Mouse (Mus musculus) cortical plate, adult 2 months (tissue): Measurements from ENCODE around the gene Kdm4b. TPM values are rescaled to one million over a fixed set of nuclear protein-coding genes. Genes with fewer than 3 reads are reported as not detected.
A peak's percentile ranks its signal among the peaks of the same experiment; 100 is the strongest.

ENCODE experiments used
- H3K27ac ChIP-seq: fragments of 200-500 bp; 2 replicates; pipeline ENCODE4 v1.5.1; 2012; ENCODE audit warnings: low read length, control low read depth, inconsistent platforms; ENCODE audit not compliant: insufficient read depth
- H3K4me1 ChIP-seq: fragments of 200-500 bp; 2 replicates; pipeline ENCODE4 v1.6.1; 2011; ENCODE audit warnings: low read length; ENCODE audit not compliant: control insufficient read depth, insufficient read depth
- H3K4me3 ChIP-seq: fragments of 200-500 bp; 2 replicates; pipeline ENCODE4 v1.5.1; 2011; ENCODE audit warnings: mild to moderate bottlenecking, low read length, control low read depth; ENCODE audit not compliant: insufficient read depth
- CTCF ChIP-seq: fragments of 200-500 bp; IDR thresholded peaks from 2 replicates; pipeline ENCODE4 v1.5.1; 2011; ENCODE audit warnings: mild to moderate bottlenecking, control low read depth, low read length; ENCODE audit not compliant: insufficient read depth; ENCODE audit errors: extremely low read depth
- POLR2A ChIP-seq: fragments of 200-500 bp; IDR thresholded peaks from 2 replicates; pipeline ENCODE4 v1.6.1; 2011; ENCODE audit warnings: mild to moderate bottlenecking, low read length, control low read depth; ENCODE audit not compliant: insufficient read depth; ENCODE audit errors: extremely low read depth
- polyA plus RNA-seq: library from polyadenylated mRNA; depleted of rRNA; stranded (reverse); fragments of >200 nt; gene quantifications from 2 replicates; pipeline ENCODE4 v1.2.3, GENCODE M21; 2012

Kdm4b gene
- polyA plus RNA-seq, 1 experiment: 43.5 TPM

DNA sequence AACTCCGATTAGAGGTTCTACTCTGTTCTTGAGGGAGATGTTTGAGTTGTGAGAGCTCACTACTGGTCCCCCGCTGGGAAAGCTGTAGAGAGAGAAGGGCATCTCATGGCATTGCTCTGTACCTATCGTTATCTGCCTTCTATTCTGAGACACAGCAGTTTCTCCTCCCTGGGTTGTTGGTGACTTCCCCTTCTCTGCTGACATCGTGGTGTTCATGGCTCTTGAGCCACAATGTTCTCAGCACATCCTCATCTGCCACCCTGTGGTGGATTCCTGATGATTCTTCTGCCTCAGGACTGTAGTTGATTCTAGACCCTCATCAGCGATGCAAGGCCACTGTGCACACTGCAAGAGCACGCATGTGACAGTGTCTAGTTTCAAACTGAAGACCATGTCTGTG lies 11.9 kb downstream of the Kdm4b start:
- peaks cover 9% of the 10 kb centered on the region for H3K4me1 ChIP-seq
- TF ChIP-seq POLR2A (no peak), CTCF (no peak)
- no peak overlapping the region for H3K27ac ChIP-seq
- H3K4me3 ChIP-seq: no peak overlapping the region

DNA sequence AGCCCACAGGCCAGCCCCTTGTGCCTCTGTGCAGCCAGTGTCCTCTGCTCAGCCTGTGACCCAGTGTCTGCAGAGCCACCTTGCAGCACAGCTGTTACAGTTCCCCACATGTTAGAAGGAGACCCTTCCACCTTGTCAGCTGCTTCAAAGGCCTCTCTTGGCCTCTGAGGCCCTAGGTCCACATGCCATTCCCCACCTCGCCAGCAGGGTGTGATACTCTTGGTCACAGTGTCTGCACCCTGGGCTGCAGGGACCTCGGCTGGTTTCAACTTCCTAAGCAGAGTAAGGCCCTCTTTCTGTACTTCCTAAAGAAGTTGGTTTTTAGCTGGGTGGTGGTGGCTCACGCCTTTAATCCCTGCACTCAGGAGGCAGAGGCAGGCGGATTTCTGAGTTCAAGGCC lies 13.0 kb downstream of the Kdm4b start:
- no peak for TF ChIP-seq POLR2A
- 0 out of 2 replicates have a peak, but pooled peaks have one; percentile 15 for TF ChIP-seq CTCF
- no peak overlapping the region for H3K27ac ChIP-seq

DNA sequence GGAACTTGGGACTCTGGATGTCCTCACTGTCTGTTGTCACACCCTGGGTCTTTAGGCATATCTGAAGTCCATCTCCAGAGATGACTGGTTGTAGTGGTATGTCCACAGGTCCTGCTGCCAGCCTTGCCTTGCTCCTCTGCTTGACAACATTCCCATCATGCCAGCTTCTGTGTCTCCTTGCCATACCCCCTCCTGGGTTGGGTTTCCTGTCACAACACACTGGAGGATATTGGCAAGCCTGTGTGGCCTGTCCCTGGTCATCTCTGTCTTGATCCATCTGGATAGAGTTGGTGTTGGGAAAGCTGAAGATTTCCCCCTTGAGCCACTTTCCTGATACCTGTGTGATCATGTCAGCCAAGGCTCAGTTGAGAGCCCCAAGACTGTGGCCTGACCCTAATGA lies 14.9 kb downstream of the Kdm4b start:
- Histone ChIP-seq H3K27ac (no peak overlapping the region), H3K4me3 (no peak overlapping the region), H3K4me1 (peaks cover 7% of the 10 kb centered on the region)
- TF ChIP-seq CTCF (no peak), POLR2A (no peak)

More for the DNA sequence above, 13.0 kb downstream of the Kdm4b start:
- H3K4me3 ChIP-seq: no peak overlapping the region
- H3K4me1 ChIP-seq: peaks cover 9% of the 10 kb centered on the region

DNA sequence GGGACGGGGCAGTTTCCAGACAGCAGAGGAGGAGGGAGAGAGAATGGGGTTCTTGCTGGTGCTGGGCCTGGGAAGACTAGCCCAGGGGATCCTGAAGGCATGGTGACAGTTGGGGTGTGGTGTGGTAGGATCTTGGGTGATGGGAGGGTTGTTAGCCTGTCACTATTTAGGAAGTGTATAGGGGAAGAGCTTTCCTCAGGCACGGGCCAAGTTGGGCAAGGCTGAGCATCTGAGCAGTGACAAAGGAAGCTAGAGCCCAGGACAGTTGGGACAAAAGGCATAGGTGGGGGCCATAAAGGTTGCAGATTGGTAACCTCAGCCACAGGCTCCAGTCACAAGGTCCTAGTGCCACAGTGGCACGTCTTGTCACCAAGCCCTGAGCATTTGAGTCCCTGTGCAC lies 17.6 kb downstream of the Kdm4b start:
- no peak for TF ChIP-seq POLR2A
- TF ChIP-seq CTCF: no peak
- Histone ChIP-seq H3K27ac (no peak overlapping the region), H3K4me3 (no peak overlapping the region), H3K4me1 (peaks cover 2% of the 10 kb centered on the region)

DNA sequence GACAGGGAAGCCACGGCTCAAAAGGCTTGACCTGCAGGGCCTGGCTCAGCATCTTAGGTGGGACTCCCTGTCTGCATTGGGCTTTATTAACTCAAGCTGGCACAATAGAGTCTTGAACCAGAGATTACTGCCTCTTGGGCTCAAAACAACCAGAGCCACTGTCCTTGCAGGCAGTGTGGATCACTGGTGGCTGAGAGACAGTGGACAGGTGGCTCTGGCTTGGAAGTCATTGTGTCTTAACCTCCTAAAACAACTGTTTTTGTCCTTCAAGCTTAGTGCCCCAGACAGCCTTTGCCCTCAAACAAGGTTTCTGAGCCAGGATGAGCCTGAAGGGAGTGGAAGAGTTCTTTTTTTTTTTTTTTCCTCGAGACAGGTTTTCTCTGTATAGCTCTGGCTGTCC lies 19.5 kb downstream of the Kdm4b start:
- H3K27ac ChIP-seq: no peak overlapping the region
- no peak overlapping the region for H3K4me3 ChIP-seq
- no peak for TF ChIP-seq POLR2A
- TF ChIP-seq CTCF: no peak
- H3K4me1 ChIP-seq: peaks cover 2% of the 10 kb centered on the region; the same call in 1 of the 2 replicates

DNA sequence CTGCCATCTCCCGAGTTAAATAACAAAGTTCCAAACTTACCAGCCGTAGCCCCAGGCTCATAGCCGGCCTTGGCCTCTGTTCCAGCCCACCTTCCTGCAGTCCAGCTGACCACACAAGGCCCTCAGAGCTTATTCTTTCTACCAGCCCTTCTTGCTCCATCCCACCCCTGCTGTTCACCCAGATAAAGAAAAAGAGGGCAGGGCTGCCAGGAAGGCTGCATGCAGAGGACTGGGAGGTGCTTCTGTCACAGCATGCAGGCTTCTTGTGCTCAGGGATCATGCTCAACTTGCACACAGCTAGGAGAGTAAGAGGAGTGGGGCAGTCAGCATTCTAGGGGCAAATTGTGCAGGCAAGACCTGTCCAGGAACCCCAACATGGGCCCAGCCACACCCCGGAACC lies 22.3 kb downstream of the Kdm4b start:
- H3K4me3 ChIP-seq: no peak overlapping the region
- H3K4me1 ChIP-seq: no peaks in the 10 kb centered on the region
- H3K27ac ChIP-seq: no peak overlapping the region
- TF ChIP-seq POLR2A (no peak), CTCF (no peak)

DNA sequence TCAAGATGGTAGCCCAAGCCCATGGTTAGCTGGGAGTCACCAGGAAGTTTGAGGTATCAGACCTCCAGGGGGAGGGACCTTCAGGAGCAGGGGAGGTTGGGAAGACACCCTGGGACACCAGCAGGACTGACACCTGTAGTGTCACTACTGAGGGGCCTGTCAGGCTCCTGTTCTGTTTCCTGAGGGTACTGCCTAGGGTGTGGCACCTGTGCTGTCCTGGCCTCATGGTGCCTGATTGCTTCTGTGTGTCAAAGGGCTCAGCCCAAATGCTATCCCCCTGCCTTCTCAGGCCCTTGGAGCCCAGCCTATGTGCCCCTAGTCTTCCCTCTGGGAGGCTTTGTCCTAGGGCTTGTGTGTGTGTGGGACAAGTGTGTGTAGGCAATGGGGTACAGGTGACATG lies 22.7 kb downstream of the Kdm4b start:
- TF ChIP-seq POLR2A: no peak
- no peak for TF ChIP-seq CTCF
- Histone ChIP-seq H3K27ac (no peak overlapping the region), H3K4me1 (no peaks in the 10 kb centered on the region), H3K4me3 (no peak overlapping the region)

DNA sequence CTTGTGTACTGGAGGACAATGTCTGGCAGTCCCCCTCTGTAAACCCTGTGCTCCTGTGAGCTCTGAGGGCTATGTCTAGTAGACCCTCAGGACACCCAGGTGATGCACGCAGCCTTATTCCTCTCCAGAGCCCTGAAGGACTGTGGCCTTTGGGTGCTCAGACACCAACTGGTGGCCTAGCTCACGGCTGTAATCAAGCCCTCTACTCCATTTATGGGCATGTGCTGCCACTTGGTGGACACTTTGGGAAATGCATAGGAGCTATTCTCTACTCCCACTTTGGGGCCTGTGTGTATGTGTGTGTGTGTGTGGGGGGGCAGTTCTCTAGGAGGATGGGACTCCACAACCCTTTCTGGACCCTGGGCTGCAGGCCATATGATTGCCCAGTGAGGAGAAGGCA lies 24.8 kb downstream of the Kdm4b start:
- Histone ChIP-seq H3K4me3 (no peak overlapping the region), H3K27ac (no peak overlapping the region), H3K4me1 (no peaks in the 10 kb centered on the region)
- no peak for TF ChIP-seq POLR2A
- TF ChIP-seq CTCF: peak; percentile 89

DNA sequence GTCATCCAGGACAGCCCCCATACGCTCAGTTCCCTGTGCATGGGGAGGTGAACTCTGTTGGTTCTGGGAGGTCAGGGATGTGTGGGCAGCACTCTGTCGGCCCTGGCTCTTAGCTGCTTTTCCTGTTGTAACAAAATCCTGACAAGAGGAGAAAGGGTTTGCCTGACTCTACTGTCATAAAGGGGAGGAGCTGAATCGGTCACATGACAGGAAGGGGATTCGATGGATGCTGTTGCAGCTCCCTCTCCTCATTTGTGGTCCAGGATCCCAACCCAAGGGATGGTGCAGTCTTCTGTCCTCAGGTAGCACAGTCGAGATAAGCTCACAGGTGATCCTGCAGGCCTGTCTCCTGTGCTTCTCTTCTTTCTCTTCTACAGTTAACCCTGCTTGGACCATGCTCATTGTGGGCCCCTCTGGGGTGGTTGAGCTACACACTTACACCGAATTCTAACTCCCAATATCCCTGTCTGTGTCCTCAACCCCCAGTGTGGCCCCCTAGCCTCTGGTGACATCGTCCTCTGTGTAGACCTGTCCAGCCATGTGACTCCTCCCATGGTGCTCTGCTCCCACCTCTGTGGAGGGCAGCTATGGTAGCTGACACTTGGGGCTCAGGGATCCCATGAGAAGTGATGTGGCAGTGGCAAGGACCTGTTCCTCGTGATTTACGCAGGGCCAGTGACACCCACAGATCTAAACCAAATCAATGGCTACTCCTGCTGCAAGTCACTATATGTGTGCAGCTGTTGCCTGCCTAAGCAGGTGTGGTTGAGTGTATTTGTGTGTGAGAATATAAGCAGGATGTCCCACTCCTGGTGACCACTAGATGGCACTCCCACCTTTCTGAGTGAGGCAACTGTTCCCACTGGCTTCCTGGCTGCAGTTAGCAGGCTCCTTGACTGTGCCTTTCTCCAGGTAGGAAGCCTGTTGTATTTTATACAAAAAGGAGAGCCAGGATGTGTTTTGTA lies 31.3 kb downstream of the Kdm4b start:
- H3K27ac ChIP-seq: no peak overlapping the region
- TF ChIP-seq CTCF (peak; percentile 99), POLR2A (no peak)
- no peak overlapping the region for H3K4me3 ChIP-seq
- H3K4me1 ChIP-seq: peaks cover 19% of the 10 kb centered on the region

DNA sequence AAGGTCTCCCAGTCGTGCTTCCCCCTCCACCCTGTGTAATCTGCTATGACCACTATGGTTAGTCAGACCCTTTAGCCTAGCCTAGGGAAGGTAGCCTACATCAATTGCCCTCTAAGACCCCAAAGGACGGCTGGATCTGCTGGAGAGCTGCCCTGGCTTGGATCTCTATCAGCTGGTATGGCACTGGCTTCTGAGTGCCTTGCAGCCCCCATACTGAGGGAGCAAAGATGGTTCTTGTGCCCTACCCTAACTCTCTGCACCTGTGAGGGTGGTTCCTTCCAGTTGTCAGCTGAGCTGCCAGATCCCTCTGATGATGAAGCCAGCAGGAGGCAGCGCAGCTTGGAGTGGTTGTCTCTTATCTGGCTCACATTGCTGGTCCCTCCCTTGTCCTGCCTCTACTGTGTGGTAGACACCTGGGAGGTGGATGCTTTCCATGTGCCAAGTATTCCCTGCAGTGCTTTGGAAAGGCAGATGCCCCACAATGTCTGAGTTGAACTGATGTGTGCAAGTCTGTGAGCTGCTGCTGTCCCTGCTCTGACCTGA lies 33.4 kb downstream of the Kdm4b start:
- Histone ChIP-seq H3K27ac (0 out of 2 replicates have a peak overlapping the region, but pooled peaks have one; percentile 19), H3K4me3 (no peak overlapping the region), H3K4me1 (peaks cover 19% of the 10 kb centered on the region)
- peak; percentile 12; the same call in 1 of the 2 replicates for TF ChIP-seq CTCF
- TF ChIP-seq POLR2A: no peak
